Mouse (Mus musculus): ENCODE data around the gene Ift74.
"Not testable (repeated sequence)": the region's sequence is repeated elsewhere in the genome, so short reads cannot be mapped to it uniquely, and the experiment has no call there.

Ift74 gene
- long read RNA-seq, experiment 1, transcript Ift74-201 (20 exons, 2,139 nt) = major isoform, 5 of 32 reads
- long read RNA-seq, experiment 1, partial matches to known transcripts = 25 of 32 reads
- long read RNA-seq, experiment 1, other reads (novel, unspliced or antisense) = 2 of 32 reads
- long read RNA-seq, experiment 2, transcript Ift74-201 (20 exons, 2,139 nt) = major isoform, 7 of 49 reads
- long read RNA-seq, experiment 2, partial matches to known transcripts = 37 of 49 reads
- long read RNA-seq, experiment 2, other reads (novel, unspliced or antisense) = 5 of 49 reads

- intact Hi-C loops (cut with DNase I) = no loop called here
These were observed at the start of gene Ift74 for GRCm38 (mm10) chr4:94613972-94614626. Ift74 (plus strand) TSS chr4:94614491.

GRCm38 (mm10) chr4:94572677-94573076, 41.6 kb upstream of the Ift74 start:
- intact Hi-C loops (cut with DNase I) = no loop called here

GRCm38 (mm10) chr4:94591765-94592381, 22.4 kb upstream of the Ift74 start:
- intact Hi-C loops (cut with DNase I) = no loop called here

- intact Hi-C loops (cut with DNase I) = no loop called here
These were observed 21.6 kb upstream of the Ift74 start for GRCm38 (mm10) chr4:94592709-94593108.

DNA sequence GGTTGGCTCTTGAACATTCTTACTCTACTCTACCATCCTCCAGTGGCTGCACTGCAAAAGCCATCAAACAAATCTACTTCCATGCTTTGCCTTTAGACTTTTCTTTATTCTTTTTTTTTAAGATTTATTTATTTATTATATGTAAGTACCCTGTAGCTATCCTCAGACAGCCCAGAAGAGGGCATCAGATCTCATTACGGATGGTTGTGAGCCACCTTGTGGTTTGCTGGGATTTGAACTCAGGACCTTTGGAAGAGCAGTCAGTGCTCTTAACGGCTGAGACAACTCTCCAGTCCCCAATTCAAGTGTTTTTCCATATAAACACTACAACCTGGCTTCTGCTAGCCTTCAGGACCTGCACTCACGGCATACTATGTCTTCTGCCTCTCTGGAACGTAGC, 12.9 kb upstream of the Ift74 start:
- intact Hi-C loops (cut with DNase I) = no loop called here

- intact Hi-C loops (cut with DNase I) = no loop called here
These were observed 11.7 kb upstream of the Ift74 start for GRCm38 (mm10) chr4:94602496-94603030.

DNA sequence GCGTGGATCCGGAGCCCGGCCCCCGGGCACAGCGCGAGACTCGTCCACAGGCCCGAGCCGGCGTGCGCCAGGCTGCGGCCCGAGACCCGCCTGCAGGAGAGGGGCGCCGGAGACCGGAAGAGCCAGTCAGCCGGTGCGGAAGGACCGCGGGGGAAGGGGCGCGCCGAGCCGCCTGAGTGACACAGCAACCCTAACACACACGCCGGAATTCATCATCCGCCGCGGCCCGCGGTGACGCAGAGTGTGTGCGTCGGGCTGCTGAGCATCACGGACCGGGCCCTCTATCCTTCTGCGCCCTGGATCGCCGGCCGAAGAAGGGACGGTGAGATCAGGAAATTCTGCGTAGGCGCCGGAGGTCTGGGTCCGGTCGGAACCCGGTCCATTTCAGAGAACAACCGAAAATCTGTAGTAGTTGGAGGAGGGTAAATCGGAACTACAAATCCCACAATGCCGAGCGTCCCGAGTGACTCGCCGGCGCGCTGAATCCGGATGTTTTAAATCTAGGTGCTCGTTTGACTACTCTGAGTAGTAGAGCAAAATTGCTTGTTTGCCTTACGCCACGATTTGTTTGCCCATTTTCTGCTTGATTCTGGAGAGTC, 11.2 kb upstream of the Ift74 start, which contains the start of gene Plaa:
Plaa (minus strand) TSS at position 214 of the 599 bp plus-strand sequence.
- intact Hi-C loops (cut with DNase I) = no loop called here

DNA sequence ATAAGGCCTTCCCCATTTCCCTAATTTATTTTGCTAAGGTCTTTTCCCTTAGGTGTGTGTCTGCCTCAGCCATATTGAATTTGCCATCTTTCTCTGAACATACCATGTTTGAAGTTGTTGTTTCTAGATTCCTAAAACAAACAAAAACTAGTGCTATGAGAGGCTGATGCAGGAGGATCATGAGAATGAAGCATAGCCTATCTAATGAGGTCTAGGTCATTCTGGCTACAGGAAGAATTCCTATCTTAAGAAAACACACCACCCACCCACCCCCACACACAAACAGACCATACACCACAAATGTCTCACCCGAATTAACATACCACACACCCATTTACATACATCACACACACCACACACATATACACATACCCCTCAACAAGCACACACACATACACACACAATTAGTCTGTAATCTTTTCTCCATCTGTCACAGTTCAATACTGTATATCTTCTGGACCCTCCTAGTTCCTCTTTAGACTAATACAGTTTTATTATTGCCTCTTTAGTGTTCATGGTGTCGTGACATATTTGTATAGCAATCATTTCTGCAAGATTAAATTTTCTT, 9.8 kb upstream of the Ift74 start:
- intact Hi-C loops (cut with DNase I) = no loop called here

DNA sequence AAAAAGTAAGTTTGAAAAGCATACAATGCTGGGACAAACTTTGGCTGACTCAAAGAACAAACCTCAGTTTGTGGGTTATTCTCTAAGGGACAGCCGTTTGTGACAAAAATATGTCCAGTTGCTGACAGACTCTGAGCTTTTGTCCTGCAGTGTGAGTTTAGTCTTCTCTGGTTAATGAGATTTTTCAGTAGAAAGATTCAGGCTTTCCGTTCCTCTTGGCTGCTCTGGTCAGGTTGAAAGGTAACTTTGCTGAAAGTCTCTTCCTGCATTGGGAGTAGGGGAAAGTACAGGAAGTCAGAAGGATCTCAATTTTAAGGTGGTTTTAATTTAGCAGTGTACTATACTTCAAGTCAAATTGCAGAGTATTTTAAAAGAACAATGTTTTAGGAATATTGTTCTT, 8.7 kb upstream of the Ift74 start:
- intact Hi-C loops (cut with DNase I) = no loop called here

GRCm38 (mm10) chr4:94610339-94610738, 4.0 kb upstream of the Ift74 start:
- intact Hi-C loops (cut with DNase I) = no loop called here

DNA sequence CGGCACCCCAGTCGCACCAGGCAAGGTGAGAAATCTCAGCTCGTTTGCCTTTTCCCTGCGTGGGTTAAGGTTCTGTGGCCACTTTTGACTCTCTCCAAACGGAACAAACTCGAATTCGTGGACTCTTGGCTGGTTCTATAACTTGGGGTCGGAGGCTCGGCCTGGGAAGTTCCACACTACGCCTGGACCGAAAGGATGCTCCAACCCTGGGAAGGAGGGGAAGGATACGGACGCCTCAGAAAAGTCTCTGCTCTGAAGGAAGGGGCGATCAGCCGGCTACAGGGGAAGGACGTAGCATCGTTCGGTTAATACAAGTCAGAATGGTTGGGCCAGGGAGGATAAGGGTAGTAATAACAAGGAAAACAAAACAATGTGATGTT, 326 bp downstream of the Ift74 start:
- intact Hi-C loops (cut with DNase I) = no loop called here

DNA sequence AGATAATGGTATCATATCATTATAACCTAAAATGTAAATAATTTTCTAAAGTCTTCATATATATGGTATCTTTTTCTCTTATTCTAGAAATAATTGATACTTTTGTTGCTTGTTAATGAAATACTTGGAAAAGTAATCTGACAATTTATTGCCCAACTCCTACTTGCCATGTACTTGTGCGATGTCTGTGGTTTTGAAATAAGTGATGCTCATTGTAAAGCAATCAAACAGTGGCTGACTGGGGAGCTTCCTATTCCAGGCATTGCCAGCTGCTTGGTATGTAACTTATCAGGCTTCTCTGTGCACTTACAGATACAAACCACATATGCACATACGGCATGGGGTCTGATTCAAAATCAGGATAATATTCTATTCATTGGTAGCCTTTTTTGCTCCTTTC, 5.8 kb downstream of the Ift74 start:
- intact Hi-C loops (cut with DNase I) = no loop called here

GRCm38 (mm10) chr4:94643141-94643540, 28.9 kb downstream of the Ift74 start:
- intact Hi-C loops (cut with DNase I) = no loop called here

- intact Hi-C loops (cut with DNase I) = no loop called here
These were observed 35.6 kb downstream of the Ift74 start, which contains the start of gene Lrrc19 for GRCm38 (mm10) chr4:94649920-94650319. Lrrc19 (minus strand) TSS chr4:94650144.

DNA sequence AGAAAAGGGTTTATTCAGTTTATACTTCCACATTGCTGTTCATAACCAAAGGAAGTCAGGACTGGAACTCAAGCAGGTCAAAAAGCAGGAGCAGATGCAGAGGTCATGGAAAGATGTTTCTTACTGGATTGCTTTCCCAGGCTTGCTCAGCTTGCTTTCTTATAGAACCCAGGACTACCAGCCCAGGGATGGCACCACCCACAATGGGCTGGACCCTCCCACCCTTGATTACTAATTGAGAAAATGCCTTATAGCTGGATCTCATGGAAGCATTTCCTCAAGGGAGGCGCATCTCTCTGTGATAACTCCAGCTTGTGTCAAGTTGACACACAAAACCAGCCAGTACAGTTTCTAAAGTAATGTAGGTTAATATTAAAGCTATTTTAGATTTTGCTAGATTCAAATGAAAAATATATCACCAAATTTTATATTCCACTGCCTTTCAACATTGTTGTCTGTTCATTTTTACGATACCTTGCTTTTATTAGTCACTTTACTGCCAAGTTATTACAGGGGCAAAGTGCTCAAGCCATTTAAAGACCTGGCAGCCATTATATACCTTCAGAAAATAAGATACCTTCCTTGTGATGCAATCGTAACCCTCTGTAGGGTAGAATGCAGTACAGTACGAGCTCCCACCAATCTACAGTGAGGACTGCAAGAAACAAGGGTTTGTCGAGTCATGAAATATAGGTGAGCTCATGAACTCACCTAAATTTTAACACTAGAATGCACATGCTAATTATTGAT, 36.3 kb downstream of the Ift74 start:
- intact Hi-C loops (cut with DNase I) = not testable (repeated sequence)

- intact Hi-C loops (cut with DNase I) = loop anchor here (5.0 kb wide), 1 partner anchor 233 kb away; no protein-coding TSS in a partner anchor
These were observed 55.4 kb downstream of the Ift74 start for GRCm38 (mm10) chr4:94669718-94670117.

DNA sequence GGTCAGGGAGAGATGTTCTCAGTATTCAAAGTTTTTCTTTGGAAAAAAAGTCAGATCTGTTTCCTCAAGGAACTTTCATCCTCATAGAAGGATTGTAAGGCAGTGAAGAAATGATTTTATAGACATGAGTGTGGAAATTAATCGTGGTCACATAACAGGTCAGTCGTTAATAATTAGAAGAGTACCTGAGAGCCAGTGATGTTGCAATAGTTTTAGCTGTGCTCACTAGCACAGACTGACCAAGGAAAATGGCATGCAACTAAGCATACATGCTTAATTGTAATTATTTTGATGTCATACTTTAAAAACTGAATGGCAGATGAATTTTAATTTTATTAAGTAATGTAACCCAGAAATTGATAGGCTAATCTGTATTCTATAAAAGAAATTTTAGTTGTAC, 66.4 kb downstream of the Ift74 start:
- intact Hi-C loops (cut with DNase I) = no loop called here

DNA sequence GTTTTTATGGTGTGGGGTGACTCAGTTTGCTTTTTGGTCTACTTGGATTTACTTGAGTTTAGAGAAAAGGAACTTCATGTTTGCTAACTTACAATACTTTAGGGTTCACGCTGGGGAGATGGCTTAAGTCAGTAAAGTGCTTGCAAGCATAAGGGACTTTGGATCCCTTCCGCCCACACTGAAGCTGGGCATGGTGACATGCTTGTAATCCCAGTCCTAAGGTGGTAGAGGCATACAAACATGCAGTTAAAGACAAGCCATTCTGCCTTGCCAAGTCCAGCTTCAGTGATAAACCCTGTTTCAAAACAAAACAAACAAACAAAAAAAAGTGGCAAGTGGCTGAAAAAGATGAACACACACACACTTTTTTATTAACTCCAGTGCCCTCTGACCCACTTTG, 66.9 kb downstream of the Ift74 start:
- intact Hi-C loops (cut with DNase I) = no loop called here

DNA sequence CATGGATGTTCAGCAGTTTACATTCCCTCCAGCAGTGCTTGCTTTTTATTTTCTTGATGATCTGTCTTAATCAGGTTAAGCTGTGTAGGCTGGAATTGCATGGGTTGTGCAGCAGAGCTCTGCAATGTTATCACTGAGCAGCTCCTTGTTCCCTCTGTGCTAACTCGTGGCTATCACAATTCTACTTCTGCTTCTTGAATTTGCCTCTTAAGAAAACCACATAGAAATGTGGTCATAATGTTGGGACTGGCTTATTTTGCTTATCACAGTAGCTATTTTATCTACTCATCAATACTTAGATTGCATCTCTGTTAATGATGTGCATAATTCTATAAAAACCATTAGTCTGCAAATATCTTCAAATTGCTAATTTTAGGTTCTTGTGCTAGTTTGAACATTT, 67.7 kb downstream of the Ift74 start:
- intact Hi-C loops (cut with DNase I) = no loop called here

DNA sequence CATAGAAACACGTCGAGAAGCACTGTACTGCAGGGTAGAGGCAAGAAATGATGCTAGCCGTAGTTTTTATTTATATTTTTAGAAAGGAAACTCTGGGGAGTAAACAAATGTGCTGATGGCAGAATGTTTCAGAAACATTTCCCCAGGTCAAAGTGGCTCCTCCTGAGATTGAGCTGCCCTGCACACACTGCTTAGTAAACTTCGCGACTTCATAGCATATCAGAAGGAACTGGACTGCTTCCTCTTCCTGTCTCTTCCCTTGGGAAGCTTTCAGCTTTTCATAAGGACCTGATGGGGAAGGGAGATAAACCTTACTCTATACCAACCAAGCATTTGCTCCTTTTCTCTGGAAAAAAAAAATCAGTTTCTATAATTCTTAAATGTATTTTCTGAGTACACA, 69.0 kb downstream of the Ift74 start:
- intact Hi-C loops (cut with DNase I) = no loop called here

GRCm38 (mm10) chr4:94689804-94690203, 75.5 kb downstream of the Ift74 start:
- intact Hi-C loops (cut with DNase I) = not testable (repeated sequence)

All from adrenal gland (tissue).